8 mouse cellular contexts compared by ENCODE assay signal in the genomic region with DNA sequence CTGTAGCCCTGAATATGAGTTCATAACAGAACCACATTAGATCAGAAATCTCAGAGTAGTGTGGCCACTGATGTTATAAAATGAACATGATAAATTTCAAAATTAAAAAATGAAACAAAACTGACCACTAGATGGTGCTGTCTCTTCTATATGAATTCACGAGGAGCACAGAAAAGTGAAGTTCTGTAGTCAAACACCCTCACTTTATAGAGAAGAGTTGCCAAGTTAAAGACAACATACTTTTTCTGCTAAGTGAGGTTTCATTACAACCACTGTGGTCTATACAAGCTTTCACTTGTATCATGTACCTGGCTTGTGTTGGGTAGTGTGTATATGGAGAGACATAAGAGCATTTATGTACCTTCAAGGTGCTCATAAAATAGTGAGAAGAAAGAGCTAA. TPM values are rescaled to one million over a fixed set of nuclear protein-coding genes. Genes with fewer than 3 reads are reported as not detected.
DNase-seq lines count a peak whose midpoint lies in the region; ATAC-seq and TF ChIP-seq lines count a peak whose summit lies in the region.

No protein-coding gene starts in this region.

- no peak overlapping the region for H3K4me3 ChIP-seq in lung, embryonic 14.5 days (ENCODE audit: low read depth, low read length)
- H3K4me3 ChIP-seq in hindbrain, embryonic 15.5 days = no peak overlapping the region

- H3K4me1 ChIP-seq in lung, embryonic 14.5 days (ENCODE audit: insufficient read depth) = no peaks in the 10 kb centered on the region
- H3K4me1 ChIP-seq in hindbrain, embryonic 15.5 days (replicated peaks) = no peaks in the 10 kb centered on the region

- H3K36me3 ChIP-seq in lung, embryonic 14.5 days (ENCODE audit: insufficient read depth) = no peaks in the 10 kb centered on the region
- no peaks in the 10 kb centered on the region for H3K36me3 ChIP-seq in hindbrain, embryonic 15.5 days

- no peak overlapping the region for H3K27ac ChIP-seq in lung, embryonic 14.5 days (ENCODE audit: low read depth)
- no peak overlapping the region for H3K27ac ChIP-seq in hindbrain, embryonic 15.5 days (replicated peaks)

- peak; percentile 71 for TF ChIP-seq CTCF in lung, embryonic 14.5 days (IDR thresholded peaks at IDR 0.05; ENCODE audit: low read depth)

- H3K9me3 ChIP-seq in lung, embryonic 14.5 days (ENCODE audit: low read depth, low read length) = no peaks in the 10 kb centered on the region
- no peaks in the 10 kb centered on the region for H3K9me3 ChIP-seq in hindbrain, embryonic 15.5 days

- peak; percentile 62 for DNase-seq in cerebellum, adult 9-10 months
- no peak for DNase-seq in cerebellum, adult 9-11 months
- DNase-seq in lung, embryonic 14.5 days = peak; percentile 93
- DNase-seq in lung, postnatal 14 days = no peak
- DNase-seq in retina, embryonic 14.5 days (ENCODE audit: low spot score) = peak; percentile 85
- DNase-seq in urinary bladder, postnatal 14 days (ENCODE audit: low spot score) = no peak
- DNase-seq in urinary bladder, postnatal 4 days (ENCODE audit: low spot score in 2 of 2) = no peak

- ATAC-seq in lung, embryonic 14.5 days (ENCODE audit: insufficient read depth) = peak; percentile 60
- ATAC-seq in hindbrain, embryonic 15.5 days (ENCODE audit: low FRiP score, low read depth) = 0 out of 2 replicates have a peak, but pooled peaks have one; percentile 45

- no peak overlapping the region for H3K4me2 ChIP-seq in lung, embryonic 14.5 days
- H3K4me2 ChIP-seq in hindbrain, embryonic 15.5 days = no peak overlapping the region

- WGBS in lung, embryonic 14.5 days = 2% methylated on average over 1 of the region's 1 CpGs
- 0% methylated on average over 1 of the region's 1 CpGs for WGBS in hindbrain, embryonic 15.5 days

- no peak overlapping the region for H3K9ac ChIP-seq in lung, embryonic 14.5 days
- H3K9ac ChIP-seq in hindbrain, embryonic 15.5 days = no peak overlapping the region

- no peaks in the 10 kb centered on the region for H3K27me3 ChIP-seq in lung, embryonic 14.5 days (ENCODE audit: insufficient read depth, low read length)
- no peaks in the 10 kb centered on the region for H3K27me3 ChIP-seq in hindbrain, embryonic 15.5 days

RNA-seq across cellular contexts. Expression of a gene that starts 19.4 kb away (rescaled TPM):
- 144 and 155 TPM in 2 replicates for polyA plus RNA-seq in lung, embryonic 14.5 days (2014; fragmentation: Nextera tagmentation; extraction: Ambion mirVana)
- 73.4 and 78.0 TPM in 2 replicates for polyA plus RNA-seq in hindbrain, embryonic 15.5 days (2015; fragmentation: Nextera tagmentation; extraction: Ambion mirVana)

Comparison
In these comparisons a context has a peak if more than half of its experiments do, and no peak if none do; other contexts are left out.
1. DNase-seq: peak in cerebellum, adult 9-10 months (single experiment), lung, embryonic 14.5 days (single experiment) and retina, embryonic 14.5 days (single experiment); none in cerebellum, adult 9-11 months (single experiment), lung, postnatal 14 days (single experiment), urinary bladder, postnatal 14 days (single experiment) and urinary bladder, postnatal 4 days (0 of 2).